Mouse (Mus musculus): ENCODE measurements around the gene Grm2.

The Grm2 gene

DNA sequence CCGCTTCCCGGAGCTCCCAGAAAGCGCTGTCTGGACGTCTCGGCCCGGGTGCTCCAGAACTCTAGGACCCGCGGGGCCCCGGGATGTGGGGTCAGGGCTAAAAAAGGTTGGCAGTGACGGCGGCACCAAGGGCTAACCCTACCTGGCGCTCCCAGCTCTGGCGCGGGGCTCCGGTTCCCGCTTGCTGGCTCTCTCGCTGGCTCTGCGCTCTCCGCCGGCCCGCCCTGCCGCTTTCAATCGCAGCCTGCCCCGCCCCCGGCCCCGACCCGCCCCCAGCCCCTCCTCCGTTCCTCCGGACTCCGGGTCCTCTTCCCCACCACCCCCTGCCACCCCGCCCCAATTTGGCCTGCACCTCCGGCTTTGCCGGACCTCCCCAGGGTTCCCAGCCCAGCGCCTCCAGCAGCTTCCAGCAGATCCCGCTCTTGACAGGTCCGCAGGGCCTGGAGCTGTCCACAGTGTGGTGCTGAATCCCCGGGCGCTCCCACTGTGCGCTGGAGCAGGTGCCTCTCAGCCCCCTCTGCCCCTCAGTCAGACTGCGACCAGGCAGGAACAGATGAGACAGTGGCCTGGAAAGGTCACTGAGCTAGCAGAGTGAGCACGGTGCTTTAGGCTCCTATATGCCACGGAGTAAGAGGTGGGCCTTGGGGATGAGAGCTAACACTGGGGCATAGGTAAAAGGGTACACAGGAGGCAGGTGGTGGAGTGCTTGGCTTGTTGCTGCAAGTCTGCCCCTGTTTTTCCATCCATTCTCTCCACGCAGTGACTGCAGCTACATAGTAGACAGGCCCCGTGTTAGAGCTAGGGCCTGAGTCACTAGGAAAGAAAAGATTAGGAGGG, at the start of gene Grm2:
Gene Grm2, minus strand, starts transcription at position 199 of the 837 bp plus-strand sequence.
- DNase-seq (ENCODE audit: low spot score in 2 of 2) = no peak

DNA sequence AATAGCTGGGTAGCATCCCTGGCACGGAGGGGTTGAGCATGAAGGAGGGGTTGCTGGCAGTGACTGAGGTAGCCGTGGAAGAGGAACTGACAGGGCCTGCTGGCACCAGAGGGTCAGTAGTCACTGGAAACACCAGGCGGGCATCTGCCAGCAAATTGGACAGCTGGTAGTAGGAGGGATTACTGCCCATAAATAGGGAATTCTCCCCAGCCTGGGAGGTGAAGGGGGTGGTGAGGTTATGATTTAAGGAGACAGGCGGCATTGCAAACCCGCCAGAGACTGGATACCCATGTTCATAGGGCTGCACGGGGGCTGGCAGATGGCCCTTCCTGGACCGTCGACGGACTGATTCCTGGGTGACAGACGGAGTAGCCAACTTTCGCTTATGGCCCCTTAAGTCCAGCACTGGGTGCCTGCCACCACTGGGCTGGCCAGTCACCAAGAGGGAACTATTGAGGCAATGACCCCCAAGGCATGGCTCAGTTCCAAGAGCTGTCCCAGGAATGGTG, 37.1 kb upstream of the Grm2 start:
- DNase-seq (ENCODE audit: low spot score in 2 of 2) = no peak

DNA sequence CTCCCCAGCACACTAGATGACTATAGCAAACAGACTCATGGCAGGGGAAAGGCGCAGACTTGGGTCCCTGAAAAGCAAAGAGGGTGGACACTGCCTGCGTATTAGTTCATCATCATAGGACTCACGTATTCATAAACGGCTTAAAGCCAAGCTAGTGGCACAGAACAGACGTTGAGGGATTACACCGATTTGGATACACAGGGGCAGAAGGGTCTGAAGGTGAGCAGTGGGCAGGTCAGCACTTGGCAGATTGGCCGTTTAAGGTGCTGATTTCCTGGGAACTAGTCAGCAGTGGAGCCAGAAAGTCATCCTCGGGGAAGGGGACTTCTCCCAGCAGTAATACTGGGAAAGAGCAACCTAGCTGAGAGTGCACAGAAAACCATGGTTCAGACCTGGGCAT, 33.0 kb upstream of the Grm2 start:
- DNase-seq (ENCODE audit: low spot score in 2 of 2) = no peak

DNA sequence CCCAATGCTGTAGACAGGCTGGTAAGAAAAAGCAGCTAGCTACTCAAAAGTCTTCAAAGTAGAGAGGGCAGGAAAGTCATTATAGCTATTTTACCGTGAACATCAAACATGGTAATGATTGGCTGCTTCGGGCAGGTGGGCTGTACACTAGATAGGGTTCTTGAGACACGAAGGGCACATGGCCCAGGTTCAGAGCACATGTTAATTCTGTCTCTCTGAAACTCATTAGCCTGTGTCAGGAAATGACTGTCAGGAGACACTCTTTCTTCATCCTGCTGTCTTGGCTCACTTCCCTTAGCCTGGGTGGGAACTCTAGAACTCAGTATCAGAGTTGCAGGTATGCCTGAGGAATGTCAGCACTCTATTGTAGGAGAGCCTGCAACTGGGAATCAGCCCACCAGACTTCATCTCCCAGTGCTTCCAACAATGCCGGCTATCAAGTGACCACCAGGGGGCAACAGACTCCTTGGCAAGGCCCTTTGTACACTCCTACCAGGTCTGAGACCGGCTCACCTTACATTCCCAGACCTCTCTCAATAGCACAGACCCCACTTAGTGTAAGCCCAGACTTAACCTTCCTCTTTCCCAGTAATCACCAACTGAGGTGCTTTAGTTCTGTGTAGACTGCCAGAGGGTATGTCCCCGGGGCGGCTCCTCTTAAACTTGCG, 31.2 kb upstream of the Grm2 start:
- peak; percentile 62 to 63 for DNase-seq (ENCODE audit: low spot score in 2 of 2)

DNA sequence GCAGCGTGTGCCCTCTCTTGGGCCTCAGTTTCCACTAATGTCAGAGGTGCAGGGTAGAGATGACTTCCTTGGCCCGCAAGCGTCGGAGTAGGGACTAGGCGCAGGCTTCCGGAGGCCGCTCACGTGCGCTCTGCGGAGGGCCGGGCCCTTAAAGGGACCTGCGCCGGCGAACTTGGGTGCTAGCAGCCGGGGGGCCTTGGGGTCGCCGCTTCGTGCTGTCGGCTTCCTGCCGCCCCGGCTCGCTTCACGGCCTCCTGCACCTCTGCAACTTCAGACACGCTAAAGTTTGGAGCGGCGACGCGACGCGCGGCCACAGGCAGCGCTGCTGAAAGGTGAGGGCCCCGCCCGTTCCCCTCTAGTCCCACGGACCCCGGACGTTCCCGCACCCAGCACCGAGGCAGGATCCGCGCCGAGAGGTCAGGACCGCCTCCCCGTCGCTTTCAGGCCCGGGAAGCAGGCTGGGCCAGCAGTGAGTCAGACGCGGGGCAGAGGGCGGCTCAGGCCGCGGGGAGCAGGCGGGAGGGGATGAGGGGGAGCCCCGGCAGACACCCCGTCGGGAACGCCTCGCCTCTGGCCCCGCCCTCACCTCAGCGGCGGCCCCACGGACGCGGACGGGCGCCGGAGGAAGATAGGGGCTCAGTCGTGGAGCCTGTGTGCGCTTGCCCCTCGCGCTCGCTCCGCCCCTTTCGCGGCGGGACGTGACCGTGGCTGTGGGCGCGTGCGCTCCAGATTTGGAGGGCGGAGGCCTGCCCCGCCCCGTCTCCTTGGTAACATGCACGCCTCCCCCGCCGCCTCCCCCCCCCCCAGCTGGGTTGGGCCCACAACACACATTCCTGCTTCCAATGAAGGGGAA, 29.6 kb upstream of the Grm2 start, which contains the start of gene Tex264:
Gene Tex264, minus strand, starts transcription at position 679 of the 853 bp plus-strand sequence.
- DNase-seq (ENCODE audit: low spot score in 2 of 2) = peak; percentile 64 to 72

DNA sequence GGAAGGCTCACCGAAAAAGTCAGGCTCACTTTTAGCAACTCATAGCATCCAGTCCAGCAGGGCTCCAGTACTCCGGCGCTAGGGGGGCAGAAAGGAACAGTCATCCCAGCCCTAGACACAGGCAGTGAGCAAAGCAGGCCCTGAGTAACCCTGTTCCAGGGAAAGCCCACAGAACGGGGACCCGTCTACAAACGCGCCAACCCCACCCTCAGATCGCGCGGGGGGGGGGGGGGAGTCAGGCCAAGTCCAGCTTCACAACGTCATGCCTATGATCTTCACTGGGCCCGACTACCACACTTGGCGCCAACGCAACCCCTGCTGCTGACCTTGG, 29.0 kb upstream of the Grm2 start:
- peak in 1 of 2 experiments; percentile 8 for DNase-seq (ENCODE audit: low spot score in 2 of 2)

DNA sequence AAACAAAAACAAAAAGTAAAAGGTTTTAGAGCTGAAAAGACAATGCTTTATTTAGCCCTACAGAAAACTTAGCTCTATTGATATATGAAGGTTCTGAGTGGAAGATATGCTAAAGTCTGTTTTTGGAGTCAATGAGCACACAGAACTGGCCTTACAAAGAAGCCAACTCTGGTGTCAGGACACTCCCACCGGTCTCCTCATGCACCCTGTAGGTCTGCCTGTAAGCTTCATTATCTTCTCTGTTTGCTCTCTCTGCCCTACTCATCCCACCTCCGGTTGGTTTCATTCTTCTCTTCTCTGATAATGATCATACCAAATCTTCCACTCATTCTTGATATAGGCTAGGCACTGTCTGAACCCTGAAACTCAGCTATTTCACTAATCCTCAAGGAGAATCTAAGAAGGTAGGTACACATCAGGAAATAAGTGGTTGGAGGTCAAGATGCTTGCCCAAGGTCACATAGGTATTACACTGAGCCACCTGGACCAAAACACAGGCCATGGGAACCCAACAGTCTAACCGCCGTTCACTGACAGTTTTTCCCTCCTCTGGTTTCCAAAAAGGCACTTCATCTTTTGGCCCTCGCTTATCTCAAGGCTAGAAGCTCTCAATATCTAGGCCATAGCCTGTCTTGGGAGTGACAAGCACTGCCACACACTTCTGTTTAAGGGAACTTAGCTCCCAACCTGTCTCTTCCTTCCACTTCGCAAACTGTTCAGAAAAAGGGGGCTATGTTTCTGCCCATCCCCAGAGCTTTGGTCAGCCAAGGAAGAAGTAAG, 28.4 kb upstream of the Grm2 start:
- no peak for DNase-seq (ENCODE audit: low spot score in 2 of 2)

DNA sequence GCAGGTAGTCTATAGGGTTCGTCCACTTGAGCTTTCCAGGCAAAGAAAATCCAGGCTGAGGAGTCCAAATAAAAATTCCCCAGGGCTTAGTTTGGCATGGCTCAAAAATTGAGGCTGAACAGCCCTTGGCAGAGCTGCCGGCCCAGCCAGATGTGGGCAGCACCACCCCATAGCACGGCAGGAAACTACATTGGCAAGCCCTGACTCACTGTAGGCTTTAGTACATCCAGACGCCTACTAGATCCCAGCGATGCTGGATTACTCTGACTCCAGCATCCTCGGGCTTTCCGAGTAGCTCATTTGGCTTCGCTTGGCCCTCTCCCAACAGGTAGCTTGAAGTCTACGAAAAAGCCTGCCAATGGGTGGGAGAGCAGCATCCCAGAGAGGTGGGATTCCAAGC, 25.1 kb upstream of the Grm2 start:
- DNase-seq (ENCODE audit: low spot score in 2 of 2) = no peak

DNA sequence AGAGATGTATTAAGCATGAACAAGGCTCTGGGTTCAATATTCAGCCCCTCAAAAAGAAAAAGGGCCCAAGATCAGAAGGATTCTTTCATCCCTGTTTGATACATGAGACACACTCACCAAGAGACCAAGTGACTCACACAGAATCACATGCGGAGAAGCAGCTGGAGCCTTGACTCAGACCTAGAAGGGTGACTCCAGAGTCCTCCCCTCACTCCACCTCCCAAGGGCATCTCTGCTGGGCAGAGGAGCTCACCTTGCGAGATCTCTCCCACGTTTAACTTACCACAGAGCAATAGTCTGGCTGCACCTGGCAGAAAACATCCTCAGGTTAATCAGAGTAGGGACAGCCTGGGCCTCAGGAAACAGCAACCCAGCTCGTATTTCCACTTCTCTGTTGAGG, 22.4 kb upstream of the Grm2 start:
- DNase-seq (ENCODE audit: low spot score in 2 of 2) = no peak

DNA sequence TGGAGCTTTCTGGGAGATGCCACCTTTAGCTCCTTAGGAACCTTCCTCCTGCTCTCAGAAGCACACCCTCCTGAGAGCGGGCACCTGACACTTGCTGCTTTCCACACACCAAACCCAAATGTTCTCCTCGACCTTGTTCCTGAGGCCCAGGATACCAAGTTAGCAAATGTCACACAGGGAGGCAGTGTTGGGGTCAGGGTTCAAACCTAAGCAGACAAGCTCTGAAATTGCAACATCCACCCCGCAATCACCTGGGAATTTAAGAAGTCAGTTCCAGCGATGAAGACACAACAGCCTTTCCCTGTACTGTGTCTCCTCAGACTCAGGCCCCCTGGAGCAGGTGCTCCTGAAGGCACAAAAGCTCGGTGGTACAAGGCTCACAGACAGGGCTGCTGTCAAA, 21.8 kb upstream of the Grm2 start:
- no peak for DNase-seq (ENCODE audit: low spot score in 2 of 2)

DNA sequence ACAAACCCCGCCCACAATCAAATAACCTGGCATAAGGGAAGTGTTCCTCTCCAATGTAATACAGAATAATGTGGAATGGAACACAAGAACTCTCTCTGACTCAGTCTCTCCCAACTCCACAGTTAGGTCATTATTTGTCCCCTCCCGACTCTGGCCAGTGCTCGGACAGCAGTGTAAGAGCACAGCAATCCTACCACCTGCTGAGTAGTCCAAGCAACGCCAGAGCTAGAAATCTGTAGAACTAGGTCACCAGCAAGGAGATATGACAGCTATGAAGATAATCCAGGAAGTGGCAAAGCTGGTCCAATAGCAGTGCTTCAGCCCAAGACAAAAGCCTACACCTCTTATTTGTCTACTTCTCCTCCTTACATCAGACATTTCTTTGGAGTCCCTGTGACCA, 20.7 kb upstream of the Grm2 start:
- no peak for DNase-seq (ENCODE audit: low spot score in 2 of 2)

DNA sequence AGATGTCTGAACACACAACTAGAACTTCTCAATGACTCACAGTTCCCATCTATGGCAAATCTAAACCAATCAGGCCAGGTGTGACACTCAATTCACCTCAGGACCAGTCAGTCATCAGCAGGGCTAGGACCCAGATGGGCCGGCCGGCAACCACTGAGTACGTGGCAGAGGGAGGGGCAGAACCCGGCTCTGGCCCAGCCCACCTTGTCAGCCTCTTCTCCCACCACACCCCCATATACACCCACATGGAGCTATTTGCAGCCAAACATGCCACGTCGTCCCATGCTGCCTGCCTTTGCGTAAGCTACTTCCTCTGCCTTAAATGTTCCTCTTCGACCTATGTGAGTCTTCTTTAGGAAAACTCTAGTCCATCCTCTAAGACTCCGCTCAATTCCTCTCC, 20.1 kb upstream of the Grm2 start:
- no peak for DNase-seq (ENCODE audit: low spot score in 2 of 2)

DNA sequence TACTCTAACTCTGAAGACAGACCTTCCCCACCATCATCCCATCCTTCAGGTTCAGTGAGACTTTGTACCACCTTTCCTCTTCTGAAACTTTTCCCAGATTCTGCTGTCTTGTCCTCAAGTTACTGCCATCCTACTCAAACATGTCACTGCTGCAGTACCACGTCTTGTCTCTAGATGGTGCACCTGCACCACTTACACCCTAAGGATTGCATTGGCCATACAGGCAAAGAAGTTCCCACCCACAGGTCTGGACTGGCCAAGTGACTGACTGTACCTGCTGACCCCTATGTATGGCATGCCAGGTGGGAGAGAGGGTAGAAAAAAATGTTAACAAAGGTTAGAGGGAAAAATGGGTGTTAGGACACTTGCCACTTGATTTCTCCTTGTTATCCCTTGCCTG, 19.6 kb upstream of the Grm2 start:
- DNase-seq (ENCODE audit: low spot score in 2 of 2) = peak; percentile 85 to 89

DNA sequence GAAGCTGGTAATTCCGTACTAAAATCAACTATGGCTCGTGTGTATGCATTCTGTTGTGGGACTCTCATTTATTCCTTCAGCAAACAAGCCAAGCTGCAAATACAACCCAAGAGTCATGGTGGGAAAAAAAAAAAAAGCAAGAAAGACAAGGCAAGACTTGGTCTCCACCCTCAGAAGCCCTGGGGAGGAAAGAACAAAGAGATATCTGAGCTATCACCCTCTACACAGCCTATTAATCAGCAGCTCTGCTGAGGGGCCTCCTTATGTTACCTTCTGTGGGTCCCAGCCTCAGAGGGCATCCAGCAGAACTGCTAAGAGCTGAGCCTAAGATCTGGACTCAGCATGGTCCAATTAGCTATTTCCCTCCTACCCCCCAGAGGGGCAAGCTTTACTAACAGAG, 18.0 kb upstream of the Grm2 start:
- DNase-seq (ENCODE audit: low spot score in 2 of 2) = no peak

DNA sequence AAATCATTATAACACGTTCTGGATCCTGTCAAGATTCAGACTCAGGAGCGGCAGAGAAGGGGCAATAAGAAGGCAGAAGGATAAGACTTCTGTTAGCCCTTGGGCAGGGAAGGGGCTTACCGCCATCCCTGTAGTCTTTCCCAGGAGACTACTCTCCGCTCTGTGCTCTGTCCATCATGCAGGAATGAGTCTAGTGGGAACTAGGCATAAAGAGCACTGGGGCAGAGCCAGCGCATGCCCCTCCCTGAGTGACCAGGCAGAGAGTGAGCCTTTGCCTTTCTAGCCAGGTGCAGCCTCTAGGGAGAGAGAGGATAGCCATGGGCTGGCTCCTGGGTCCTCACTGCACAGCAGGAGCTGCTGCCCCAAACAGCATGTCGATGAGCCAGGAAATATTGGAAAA, 9.0 kb upstream of the Grm2 start:
- no peak for DNase-seq (ENCODE audit: low spot score in 2 of 2)

DNA sequence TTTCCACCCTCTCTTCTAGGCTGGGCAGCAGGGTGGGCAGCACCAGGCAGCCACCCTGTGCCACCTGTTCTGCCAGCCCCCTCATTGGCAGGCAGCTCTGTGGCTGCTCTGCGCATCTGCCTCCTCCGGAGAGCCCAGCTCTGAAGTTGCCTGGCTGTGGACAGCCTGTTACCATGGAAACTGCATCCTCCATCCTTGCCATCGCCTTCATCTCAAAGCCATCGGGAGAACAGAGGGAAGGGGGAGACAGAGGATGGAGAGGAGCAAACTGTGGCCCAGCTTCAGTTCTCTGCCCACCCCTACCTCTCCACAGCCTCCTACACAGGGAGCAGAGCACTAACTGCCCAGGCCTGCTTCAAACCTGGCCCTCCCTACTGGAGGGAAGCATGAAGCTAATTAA, 8.6 kb upstream of the Grm2 start:
- DNase-seq (ENCODE audit: low spot score in 2 of 2) = no peak

DNA sequence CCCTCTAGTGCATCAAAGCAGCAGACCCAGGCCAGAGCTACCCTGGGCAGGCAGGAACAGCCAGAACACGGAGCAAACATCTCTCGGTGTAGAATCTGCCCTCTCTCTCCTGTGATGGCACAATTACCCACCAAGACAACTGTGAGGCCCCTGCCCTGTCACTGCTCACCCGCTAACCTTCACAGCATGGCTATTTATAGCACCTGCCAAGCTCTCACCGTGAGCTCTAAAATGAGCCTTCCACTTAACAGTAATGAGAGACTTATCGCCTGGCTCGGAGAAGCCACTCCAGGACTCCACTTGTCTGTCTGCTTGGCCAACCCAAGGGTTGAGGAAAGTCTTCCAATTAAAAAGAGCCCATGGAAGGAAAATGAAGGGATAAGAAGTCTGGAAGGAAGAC, 7.3 kb upstream of the Grm2 start:
- DNase-seq (ENCODE audit: low spot score in 2 of 2) = no peak

DNA sequence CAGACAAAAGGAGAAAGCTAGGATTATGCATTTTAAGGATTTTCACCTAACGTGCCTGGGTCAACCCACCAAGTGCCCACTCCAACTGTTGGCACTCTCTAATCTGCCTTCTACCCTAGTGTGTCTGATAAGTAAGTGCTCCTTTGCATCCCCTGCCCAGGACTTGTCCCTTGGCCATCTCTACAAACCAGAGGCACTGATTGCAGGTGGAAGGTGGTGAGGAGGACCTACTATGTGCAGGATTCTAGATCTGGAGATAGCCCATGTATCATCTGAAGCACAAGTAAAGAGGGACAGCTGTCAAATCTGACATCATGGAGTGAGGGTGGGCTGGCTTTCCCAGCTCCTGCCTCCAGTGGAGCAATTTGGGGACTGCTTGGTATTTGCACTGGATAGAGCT, 4.1 kb upstream of the Grm2 start:
- DNase-seq (ENCODE audit: low spot score in 2 of 2) = no peak

DNA sequence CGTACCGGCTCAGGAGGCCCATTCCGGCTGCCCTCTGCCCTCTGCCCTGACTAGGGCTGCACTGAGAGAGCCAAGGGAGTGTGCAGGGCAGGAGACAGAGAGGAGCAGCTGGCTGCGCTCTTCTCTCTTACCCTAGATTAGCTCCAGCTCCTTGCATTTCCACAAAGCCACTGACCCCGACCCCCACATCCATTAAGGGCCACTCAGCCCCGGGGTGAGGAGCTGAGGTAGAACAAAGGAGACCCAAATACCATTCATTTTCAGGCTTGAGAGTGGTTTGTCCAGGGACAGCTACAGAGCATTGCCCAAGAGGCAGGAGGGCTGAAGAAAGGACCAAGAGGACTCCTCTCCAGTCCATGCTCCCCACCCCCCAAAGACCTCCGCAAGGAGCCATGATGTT, 3.6 kb upstream of the Grm2 start:
- DNase-seq (ENCODE audit: low spot score in 2 of 2) = no peak

DNA sequence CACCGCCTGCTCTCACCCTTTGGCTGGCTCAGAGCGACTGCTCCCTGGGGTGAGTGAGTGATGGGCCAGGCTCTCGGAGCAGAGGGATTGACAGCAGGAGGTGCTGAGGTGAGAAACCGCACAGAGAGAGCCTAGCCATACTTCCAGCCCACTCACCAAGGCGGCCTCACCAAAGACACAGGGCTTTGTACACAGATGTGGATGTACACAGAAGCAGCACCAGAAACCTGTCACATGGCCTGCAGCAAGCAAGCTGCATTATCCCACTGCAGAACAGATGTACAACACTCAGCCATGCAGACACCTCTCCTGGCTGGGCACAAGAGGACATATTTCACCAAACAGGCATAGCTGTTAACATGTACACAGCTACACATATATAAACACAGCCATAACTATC, 1.7 kb upstream of the Grm2 start:
- no peak for DNase-seq (ENCODE audit: low spot score in 2 of 2)

DNA sequence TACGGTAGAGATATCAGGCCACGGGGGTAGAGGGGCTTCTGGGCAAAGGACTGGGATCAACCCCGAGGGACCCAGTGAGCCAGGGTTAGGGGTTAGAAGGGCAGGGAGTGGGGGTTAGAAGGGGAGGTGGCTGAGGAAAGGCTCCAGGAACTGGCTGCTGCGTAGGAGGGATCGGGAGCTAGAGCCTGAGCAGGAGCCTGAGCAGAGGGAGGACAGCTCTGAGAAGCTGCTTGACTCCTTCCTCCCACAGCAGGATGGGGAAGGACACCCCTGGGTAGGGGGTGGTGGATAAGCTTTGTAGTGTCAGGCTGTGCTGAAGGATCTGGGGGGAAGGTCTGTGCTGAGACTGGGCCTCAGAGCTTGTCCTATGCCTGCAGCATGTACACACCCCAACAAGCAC, 938 bp upstream of the Grm2 start:
- DNase-seq (ENCODE audit: low spot score in 2 of 2) = no peak

DNA sequence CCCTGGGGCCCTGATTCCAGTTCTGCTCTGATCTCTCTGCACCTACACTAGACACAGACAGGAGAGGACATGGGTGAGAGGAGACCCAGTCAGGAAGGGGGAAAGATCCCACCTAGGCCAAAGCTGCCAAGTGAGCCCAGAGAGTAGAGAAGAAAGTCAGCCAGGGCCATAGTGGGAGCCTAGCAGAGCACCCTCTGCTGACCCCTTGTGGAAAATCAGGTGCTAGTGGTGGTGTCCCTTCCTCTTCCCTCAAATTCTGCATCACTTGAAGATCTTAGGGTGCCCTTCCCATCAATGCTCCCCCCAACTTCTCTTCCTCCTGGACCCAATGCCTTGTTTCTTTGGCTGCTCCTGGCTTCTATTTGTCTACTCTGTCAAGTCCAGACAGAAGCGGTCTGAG, 3.2 kb downstream of the Grm2 start:
- no peak for DNase-seq (ENCODE audit: low spot score in 2 of 2)

Data from frontal cortex, postnatal 25 days (tissue).